Mouse (Mus musculus) frontal cortex, postnatal 10 days (tissue): ENCODE results near the gene Ctnnbl1.
A peak's percentile ranks its signal among the peaks of the same experiment; 100 is the strongest.

Source experiments
- DNase-seq, 2 experiments: peaks; one replicate each; pipeline ENCODE4 v3.0.0; 2022; ENCODE audit warnings: low spot score in 2 of 2, mixed read lengths in 1 of 2

Ctnnbl1 gene

DNA sequence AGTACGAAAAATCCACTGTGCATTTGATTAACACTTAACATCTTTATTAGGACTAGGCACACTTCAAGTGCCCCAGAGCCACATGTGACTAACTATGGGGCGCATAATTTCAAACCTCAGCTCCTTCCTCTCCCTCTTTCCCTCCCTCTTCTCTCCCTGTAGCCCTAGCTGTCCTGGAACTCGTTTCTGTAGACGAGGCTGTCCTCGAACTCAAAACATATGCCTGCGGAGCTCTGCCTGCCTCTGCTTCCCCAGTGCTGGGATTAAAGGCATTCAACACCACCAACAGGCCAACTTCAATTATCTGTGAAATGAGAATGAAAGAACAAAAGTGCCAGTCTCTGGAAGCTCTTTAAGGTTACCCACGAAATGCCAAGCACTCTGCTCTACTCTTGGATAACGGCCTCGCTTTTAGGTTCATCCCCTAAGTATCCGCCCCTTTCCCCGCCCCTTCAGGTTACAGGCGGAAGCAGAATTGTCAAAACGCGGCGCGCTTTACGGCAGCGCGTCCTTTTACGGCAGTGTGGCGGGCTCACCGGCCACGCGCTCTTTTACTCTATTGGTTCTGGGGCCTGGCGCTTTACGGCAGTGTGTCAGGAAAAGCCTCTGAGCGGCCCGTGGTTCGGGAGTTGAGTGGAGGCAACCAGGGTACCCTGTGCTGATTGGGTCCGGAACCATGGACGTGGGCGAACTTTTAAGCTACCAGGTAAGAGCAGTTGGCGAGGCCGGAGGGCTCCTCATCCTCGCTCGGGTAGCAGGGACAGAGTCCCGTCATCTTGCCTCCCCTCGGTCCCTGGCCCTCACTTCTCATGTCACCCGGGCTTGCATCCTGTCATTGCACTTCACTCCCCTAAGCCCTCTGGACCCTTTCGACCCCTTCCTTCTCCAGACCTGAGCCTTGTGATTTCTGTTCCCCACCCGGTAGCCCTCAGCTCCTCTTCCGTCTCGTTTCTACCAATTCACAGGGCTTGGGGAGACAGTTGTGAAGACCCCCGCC lies at the start of gene Ctnnbl1:
TSS of gene Ctnnbl1 (plus strand) at position 548 of the 997 bp plus-strand sequence.
- peak; percentile 99 to 100 for DNase-seq

- DNase-seq: no peak
These were observed 49.7 kb upstream of the Ctnnbl1 start for GRCm38 (mm10) chr2:157687506-157687905.

- no peak for DNase-seq
These were observed 45.7 kb upstream of the Ctnnbl1 start for GRCm38 (mm10) chr2:157691266-157692105.

DNA sequence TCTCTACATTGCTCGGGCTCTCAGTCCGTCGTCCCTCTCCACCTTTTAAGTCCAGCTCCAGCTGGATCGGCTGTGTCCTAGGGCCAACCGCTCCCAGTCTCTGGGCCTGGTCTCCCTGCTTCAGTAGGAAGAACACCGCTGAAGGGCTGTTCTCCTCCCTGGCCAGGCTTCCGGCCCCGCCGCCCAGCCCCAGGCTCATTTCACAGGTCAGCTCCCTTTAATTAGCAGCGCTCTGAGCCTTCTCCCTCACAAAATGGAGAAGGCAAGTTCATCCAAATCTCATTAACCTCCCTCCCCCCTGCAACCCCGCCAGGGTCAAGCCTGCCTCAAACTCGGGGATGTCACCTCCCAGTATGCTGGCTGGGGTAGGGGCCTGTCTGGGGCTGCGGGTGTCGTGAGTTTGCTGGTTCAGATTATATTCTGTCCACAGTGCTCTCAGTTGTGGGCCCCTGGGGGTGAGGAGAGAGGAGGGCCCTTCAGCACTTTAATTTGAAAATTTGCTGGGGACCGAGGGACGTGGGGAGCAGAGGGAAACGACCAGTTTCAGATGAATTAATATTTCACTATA lies 44.8 kb upstream of the Ctnnbl1 start:
- no peak for DNase-seq

GRCm38 (mm10) chr2:157693576-157693975 lies 43.6 kb upstream of the Ctnnbl1 start:
- no peak for DNase-seq

DNA sequence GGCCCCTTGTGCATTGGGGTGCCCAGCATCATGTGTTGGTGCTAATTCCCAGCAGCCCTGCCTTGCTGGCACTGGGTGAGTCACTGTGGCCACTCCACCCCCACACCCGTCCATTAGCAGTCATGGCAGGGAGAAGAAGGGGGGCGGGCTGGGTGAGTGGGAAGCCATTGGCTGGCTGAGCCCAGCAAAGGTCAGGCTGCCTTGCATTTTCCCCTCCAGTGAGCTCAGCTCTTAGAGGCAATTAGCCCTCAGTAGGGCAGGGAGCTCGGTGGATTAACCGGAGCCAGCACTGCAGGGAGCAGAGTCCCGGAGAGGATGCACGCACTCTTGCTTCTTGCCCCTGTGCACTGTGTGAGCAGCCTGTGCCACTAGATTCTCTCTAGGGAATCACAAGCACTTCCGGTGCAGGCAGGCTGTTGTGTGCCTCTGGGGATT lies 40.9 kb upstream of the Ctnnbl1 start:
- peak; percentile 31 to 41 for DNase-seq

- DNase-seq: no peak
These were observed 34.0 kb upstream of the Ctnnbl1 start for GRCm38 (mm10) chr2:157703155-157703554.

DNA sequence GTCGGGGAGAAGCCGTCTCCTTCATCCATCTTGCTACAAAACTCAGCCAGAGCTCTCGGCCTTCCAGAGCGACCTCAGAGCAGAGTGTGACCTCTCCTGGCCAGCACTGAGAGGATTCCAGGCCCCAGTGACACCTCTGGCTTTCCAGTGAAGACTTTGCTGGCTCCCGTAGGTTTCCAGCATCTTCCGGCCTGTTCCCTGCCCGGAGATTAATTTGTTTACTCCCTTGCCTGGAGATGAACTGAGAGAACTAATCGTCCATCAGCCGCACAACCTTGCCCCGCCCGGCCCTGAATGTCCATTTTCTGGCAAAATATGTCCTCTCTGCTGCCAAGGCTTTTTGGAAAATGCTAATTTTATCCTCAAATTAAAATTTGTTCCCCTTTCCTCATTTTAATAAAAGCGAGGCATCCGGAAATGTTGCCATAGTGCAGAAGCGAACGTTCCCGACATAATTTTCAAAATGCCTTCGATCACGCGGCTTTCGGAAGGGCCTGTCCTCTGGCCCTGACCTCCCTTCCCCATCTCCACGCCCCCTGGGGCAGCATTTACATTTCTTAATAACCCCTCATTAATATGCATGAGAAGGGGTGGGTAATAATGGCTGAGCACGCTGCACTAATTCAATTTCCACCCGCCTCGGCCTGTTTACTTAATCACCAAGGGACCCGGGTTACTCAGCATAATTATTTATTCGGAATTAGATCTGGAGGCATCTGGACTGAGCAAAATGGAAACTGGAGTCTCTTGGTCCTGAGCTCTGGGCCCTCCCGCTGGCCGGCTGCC lies 32.0 kb upstream of the Ctnnbl1 start:
- DNase-seq: no peak

DNA sequence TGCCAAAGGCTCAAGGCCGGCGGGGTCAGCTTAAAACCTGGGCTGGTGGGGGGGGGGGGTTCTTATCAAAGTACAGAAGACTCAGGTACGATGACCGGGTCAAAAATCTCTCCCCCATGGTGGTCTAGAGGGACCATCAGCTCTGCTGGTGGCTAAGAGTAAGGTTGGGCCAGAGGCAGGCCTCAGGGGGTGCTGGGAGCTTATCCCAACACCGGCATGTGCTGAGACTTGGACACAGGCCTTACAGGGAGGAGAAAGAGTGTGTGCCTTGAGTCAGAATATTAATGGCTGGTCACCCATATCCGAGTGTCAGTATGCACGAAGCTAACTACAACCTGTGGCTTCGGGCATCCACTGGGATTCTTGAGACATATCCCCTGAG lies 31.4 kb upstream of the Ctnnbl1 start:
- DNase-seq: no peak

GRCm38 (mm10) chr2:157707191-157707923 lies 29.8 kb upstream of the Ctnnbl1 start:
- DNase-seq: no peak

DNA sequence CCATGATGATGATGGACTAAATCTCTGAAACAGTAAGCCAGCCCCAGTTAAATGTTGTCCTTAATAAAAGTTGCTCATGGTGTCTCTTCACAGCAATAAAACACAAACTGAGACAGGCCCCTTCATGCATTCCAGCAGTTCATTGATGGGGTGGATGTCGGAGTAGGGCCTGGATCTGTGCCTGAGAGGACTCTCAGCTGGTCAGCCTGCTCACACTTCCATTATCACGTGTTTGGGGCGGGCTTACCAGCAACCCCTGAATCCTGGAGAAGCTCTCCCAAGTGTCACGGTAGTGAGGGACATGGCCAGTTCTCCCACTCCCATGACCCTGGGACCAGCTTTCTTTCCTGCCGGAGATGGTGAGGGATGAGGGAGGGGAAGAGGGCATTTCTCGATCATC lies 24.5 kb upstream of the Ctnnbl1 start:
- DNase-seq: no peak

DNA sequence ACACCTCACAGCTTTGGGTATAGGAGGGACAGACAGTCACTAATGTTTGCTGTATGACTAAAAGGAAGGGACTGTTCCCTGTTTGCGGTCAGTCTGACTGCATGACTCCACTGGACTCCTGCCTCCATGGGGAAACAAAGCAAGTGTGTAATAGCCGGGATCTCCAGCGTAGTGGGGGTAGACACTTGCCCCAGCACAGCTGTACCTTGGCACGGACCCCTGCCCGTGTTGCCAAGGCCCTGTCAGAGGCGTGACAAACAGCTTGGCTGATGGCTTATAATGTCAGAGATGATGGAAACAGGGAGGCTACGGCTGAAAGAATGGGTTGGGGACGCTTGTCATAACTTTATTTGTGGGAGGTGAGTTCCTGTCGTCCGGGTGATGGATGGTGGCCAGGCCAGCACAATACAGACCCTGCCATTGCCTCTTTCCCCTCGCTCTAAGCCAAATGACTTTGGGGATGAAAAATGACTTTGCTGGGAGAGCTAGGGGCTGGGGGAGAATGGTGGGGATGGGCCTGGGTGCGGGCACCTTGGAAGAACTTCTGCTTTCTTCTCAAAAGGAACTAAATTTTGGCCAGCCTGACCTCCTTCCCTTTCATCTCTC lies 21.5 kb upstream of the Ctnnbl1 start:
- no peak for DNase-seq

- DNase-seq: no peak
These were observed 18.8 kb upstream of the Ctnnbl1 start for GRCm38 (mm10) chr2:157718441-157718840.

DNA sequence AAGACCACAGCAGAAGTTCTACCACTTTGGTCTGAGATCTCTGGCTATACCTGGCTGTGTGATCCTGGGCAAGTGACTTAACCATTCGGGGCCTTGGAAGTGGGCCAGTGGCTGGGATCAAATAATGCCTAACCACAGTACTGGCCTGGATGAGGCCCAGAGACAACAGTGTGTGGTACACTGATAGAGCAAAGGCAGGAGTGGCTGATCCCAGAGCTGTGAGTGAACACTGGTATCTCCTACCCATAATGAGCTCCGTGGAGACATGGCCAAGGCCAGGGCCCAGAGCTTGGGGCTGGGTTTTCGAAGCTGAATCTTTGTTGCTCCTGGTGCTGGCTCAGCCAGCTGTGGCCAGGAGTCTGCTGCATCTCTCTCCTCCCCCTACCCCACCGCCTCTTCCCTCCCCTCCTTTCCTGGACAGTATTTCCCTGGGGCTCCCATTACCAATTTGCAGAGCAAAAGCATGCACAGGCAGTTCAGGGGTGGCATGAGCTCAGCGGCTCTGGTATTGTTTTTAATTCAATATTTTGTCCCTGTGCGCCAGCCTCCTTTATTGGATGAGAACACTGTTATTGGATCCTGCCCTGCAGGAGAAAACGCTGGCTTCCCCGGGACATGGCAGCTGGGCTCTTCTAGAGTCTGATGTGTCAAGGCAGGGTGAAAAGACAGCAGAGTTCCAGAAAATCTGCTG lies 13.2 kb upstream of the Ctnnbl1 start:
- DNase-seq: no peak

- no peak for DNase-seq
These were observed 12.7 kb upstream of the Ctnnbl1 start for GRCm38 (mm10) chr2:157724574-157724914.

DNA sequence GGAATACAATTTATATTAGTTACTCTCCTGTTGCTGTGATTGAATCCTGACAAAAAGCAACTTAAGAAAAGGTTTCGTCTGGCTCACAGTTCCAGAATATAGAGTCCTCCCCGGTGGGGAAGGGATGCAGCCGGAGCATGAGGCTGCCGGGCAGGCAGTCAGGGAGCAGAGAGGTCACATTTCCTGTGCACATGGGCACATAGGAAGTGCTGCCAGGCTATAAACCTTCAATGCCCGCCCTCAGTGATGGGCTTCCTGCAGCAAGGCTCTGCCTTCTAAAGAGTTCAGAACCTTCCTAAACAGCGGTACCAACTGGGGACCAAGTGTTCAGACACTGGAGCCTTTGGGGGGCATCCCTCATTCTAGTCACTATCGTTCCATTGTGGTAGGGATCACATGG lies 7.4 kb downstream of the Ctnnbl1 start:
- DNase-seq: no peak

- DNase-seq: no peak
These were observed 8.5 kb downstream of the Ctnnbl1 start for GRCm38 (mm10) chr2:157745735-157746134.

DNA sequence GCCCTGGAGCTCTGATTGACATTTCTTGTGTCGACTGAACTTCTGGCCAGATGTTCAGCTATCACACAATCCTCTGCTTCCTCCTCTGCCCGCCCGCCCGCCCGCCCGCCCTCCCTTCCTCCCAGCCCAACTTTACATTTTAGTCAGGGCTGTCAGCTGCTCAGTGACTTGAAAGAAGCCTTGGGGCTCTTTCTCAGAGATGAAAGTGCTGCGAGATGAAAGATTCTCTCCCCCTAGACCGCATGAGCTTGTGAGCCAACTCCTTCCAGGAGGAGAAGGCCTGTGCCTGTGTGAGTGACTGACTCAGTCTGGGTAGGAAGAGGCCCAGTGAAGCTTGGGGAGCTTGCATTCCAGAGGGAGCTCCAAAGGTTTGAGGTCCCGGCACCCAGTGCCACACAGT lies 9.4 kb downstream of the Ctnnbl1 start:
- no peak for DNase-seq

DNA sequence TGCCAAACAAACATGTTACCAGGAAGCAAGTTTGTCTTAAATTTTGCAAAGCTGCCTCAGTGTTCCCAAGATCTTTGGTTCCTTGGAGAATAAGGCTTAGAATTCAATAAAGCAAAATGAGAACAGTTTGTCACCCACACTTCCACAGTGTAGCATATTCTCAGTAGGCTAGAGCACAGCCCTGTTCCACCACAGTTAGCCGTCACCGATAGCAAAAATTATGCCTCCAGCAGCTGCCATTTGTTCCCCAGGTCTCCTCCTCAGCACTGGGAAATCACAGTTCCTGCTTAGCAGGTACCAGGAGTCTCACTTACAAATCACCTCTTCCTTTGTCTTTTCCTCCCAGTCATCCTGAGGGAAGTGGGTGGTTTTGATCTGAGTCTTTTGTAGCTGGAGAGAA lies 10.8 kb downstream of the Ctnnbl1 start:
- no peak for DNase-seq

- no peak for DNase-seq
These were observed 13.3 kb downstream of the Ctnnbl1 start for GRCm38 (mm10) chr2:157750481-157750880.
